8 mouse cellular contexts compared by ENCODE assay signal in genomic region chr9:72530824-72531223, GRCm38 (mm10). TPM values are rescaled to one million over a fixed set of nuclear protein-coding genes. Genes with fewer than 3 reads are reported as not detected.
DNase-seq lines count a peak whose midpoint lies in the region; ATAC-seq lines count a peak whose summit lies in the region.

No protein-coding gene starts in this region.

- H3K36me3 ChIP-seq in neural tube, embryonic 11.5 days (ENCODE audit: control insufficient read depth, insufficient read depth, low read length): no peaks in the 10 kb centered on the region
- no peaks in the 10 kb centered on the region for H3K36me3 ChIP-seq in macrophage (ENCODE audit: inconsistent target)

- peaks cover 35% of the 10 kb centered on the region for H3K79me2 ChIP-seq in macrophage (ENCODE audit: inconsistent target)

- ATAC-seq in neural tube, embryonic 11.5 days (ENCODE audit: insufficient read depth, low FRiP score, low TSS enrichment): peak; percentile 14; the same call in 1 of the 2 replicates

- H3K4me3 ChIP-seq in neural tube, embryonic 11.5 days (ENCODE audit: low read depth, low read length): peak overlapping the region; percentile 88
- peak overlapping the region; percentile 97 for H3K4me3 ChIP-seq in brown adipose tissue, adult 24 weeks (ENCODE audit: insufficient read depth, low read depth, low read length)
- H3K4me3 ChIP-seq in macrophage (ENCODE audit: inconsistent target): no peak overlapping the region; the same call in 1 of the 2 replicates

- H3K27ac ChIP-seq in neural tube, embryonic 11.5 days (ENCODE audit: low read depth, low read length): peak overlapping the region; percentile 99
- peak overlapping the region; percentile 51 for H3K27ac ChIP-seq in brown adipose tissue, adult 24 weeks (replicated peaks; ENCODE audit: low read depth, low read length)
- H3K27ac ChIP-seq in macrophage: peak overlapping the region; percentile 82

- H3K4me1 ChIP-seq in neural tube, embryonic 11.5 days (ENCODE audit: control insufficient read depth, insufficient read depth, low read length): peaks cover 8% of the 10 kb centered on the region
- no peaks in the 10 kb centered on the region for H3K4me1 ChIP-seq in brown adipose tissue, adult 24 weeks (ENCODE audit: control insufficient read depth, insufficient read depth, insufficient read length, low read length)

- no peaks in the 10 kb centered on the region for H3K9me3 ChIP-seq in neural tube, embryonic 11.5 days (ENCODE audit: control insufficient read depth, low read length)

- H3K4me2 ChIP-seq in neural tube, embryonic 11.5 days (ENCODE audit: low read depth): peak overlapping the region; percentile 71

- no peaks in the 10 kb centered on the region for H3K27me3 ChIP-seq in neural tube, embryonic 11.5 days (ENCODE audit: control insufficient read depth, insufficient read depth, low read length)

- no peak for DNase-seq in neural tube, embryonic 11.5 days (ENCODE audit: low spot score)
- DNase-seq in neural tube, embryonic 10.5 days (ENCODE audit: extremely low spot score, low spot score): no peak
- DNase-seq in heart, adult 9 months (ENCODE audit: low spot score in 2 of 2): peak; percentile 30 to 34
- peak; percentile 90 for DNase-seq in kidney, adult 9 months
- DNase-seq in thymus, postnatal 14 days: peak; percentile 22
- DNase-seq in urinary bladder, postnatal 14 days (ENCODE audit: low spot score): no peak

- WGBS in neural tube, embryonic 11.5 days: 35% methylated on average over 4 of the region's 4 CpGs
- 85% methylated on average over 4 of the region's 4 CpGs for WGBS in macrophage (ENCODE audit: missing documents)

- peak overlapping the region; percentile 96 for H3K9ac ChIP-seq in neural tube, embryonic 11.5 days (ENCODE audit: low read length)

RNA-seq across cellular contexts. Expression of gene Rfx7, which starts 1.2 kb away (rescaled TPM):
- 21.2 and 22.6 TPM in 2 replicates for polyA plus RNA-seq in neural tube, embryonic 11.5 days (2014; fragmentation: Nextera tagmentation; extraction: Ambion mirVana)
- 5.6 and 6.2 TPM in 2 replicates for polyA plus RNA-seq in brown adipose tissue, adult 24 weeks (2012; ENCODE audit: insufficient read depth, insufficient read length, missing spikeins)
- total RNA-seq in macrophage (2018; cell fraction: chromatin; rRNA removed): 10 to 100 TPM; 13.6 to 88.1 (median 55.7) TPM
- 10 to 100 TPM in 23 of 26 experiments, 1 to 10 TPM in 3; 7.9 to 20.3 (median 14.7) TPM for total RNA-seq in macrophage (2018; cell fraction: cytosol; rRNA removed)
- total RNA-seq in macrophage (2018; cell fraction: nucleus; rRNA removed): 10 to 100 TPM; 12.7 to 78.4 (median 36.6) TPM
- 9.5 to 10.6 TPM (median 10.1 TPM) in 3 replicates for polyA plus RNA-seq in macrophage (2018)

RNA-seq across cellular contexts. Expression of gene Tex9, which starts 38.8 kb away (rescaled TPM):
- polyA plus RNA-seq in neural tube, embryonic 11.5 days (2014; fragmentation: Nextera tagmentation; extraction: Ambion mirVana): 48.7 and 52.8 TPM in 2 replicates
- 1.5 and 2.3 TPM in 2 replicates for polyA plus RNA-seq in brown adipose tissue, adult 24 weeks (2012; ENCODE audit: insufficient read depth, insufficient read length, missing spikeins)
- total RNA-seq in macrophage (2018; cell fraction: chromatin; rRNA removed): 10 to 100 TPM in 16 of 26 experiments, 1 to 10 TPM in 9, under 1 TPM in 1; 0.87 to 26.5 (median 12.6) TPM
- total RNA-seq in macrophage (2018; cell fraction: cytosol; rRNA removed): 1 to 10 TPM in 15 of 26 experiments, under 1 TPM in 11; 0.19 to 3.1 (median 1.1) TPM
- total RNA-seq in macrophage (2018; cell fraction: nucleus; rRNA removed): 10 to 100 TPM in 2 of 26 experiments, 1 to 10 TPM in 24; 1.1 to 13.3 (median 5.5) TPM
- 1.00 to 1.4 TPM (median 1.1 TPM) in 3 replicates for polyA plus RNA-seq in macrophage (2018)

Comparison
In these comparisons a context has a peak if more than half of its experiments do, and no peak if none do; other contexts are left out.
1. DNase-seq: peak in heart, adult 9 months (2 of 2), kidney, adult 9 months (single experiment) and thymus, postnatal 14 days (single experiment); none in neural tube, embryonic 11.5 days (single experiment), neural tube, embryonic 10.5 days (single experiment) and urinary bladder, postnatal 14 days (single experiment).
2. RNA of gene Tex9, which starts 38.8 kb away (polyA plus RNA-seq): 48.7 to 52.8 TPM in neural tube, embryonic 11.5 days; 1.5 to 2.3 TPM in brown adipose tissue, adult 24 weeks and 1.00 to 1.4 TPM in macrophage; every median in the first group is over 10 times any median in the second.
3. Peak in every context shown above with its lines, with median percentiles within 50 percentile points of each other: H3K27ac ChIP-seq.